Mouse (Mus musculus) thymus, adult 2 months (tissue): ENCODE data around the gene Rtl5. TPM values are rescaled to one million over a fixed set of nuclear protein-coding genes. Genes with fewer than 3 reads are reported as not detected.

Experiments used
- DNase-seq: peaks from one replicate; pipeline ENCODE4 v3.0.0; 2021
- H3K27ac ChIP-seq: fragments of 200-500 bp; 2 replicates; pipeline ENCODE4 v1.5.1; 2012; ENCODE audit warnings: low read length, control low read depth; ENCODE audit not compliant: control insufficient read depth, insufficient read depth
- H3K27me3 ChIP-seq: fragments of 200-500 bp; 2 replicates; pipeline ENCODE4 v1.6.1; 2012; ENCODE audit warnings: mild to moderate bottlenecking, low read length, moderate library complexity, mixed read lengths; ENCODE audit not compliant: control insufficient read depth, insufficient read depth
- H3K36me3 ChIP-seq: fragments of 200-500 bp; 2 replicates; pipeline ENCODE4 v1.6.1; 2012; ENCODE audit warnings: mild to moderate bottlenecking, low read length, moderate library complexity; ENCODE audit not compliant: control insufficient read depth, insufficient read depth
- H3K4me1 ChIP-seq: fragments of 200-500 bp; replicated peaks from 2 replicates; pipeline ENCODE4 v1.6.1; 2012; ENCODE audit warnings: low read length; ENCODE audit not compliant: control insufficient read depth, insufficient read depth
- H3K4me3 ChIP-seq: fragments of 200-500 bp; 2 replicates; pipeline ENCODE4 v1.5.1; 2012; ENCODE audit warnings: mild to moderate bottlenecking, low read length, control low read depth, moderate library complexity; ENCODE audit not compliant: control insufficient read depth, insufficient read depth
- CTCF ChIP-seq: fragments of 200-500 bp; IDR thresholded peaks from 2 replicates; pipeline ENCODE4 v1.5.1; 2012; ENCODE audit warnings: mild to moderate bottlenecking, control low read depth, low read length, moderate library complexity, borderline replicate concordance; ENCODE audit not compliant: control insufficient read depth, poor library complexity, insufficient read depth; ENCODE audit errors: extremely low read depth
- POLR2A ChIP-seq: fragments of 200-500 bp; IDR thresholded peaks from 2 replicates; pipeline ENCODE4 v1.6.1; 2012; ENCODE audit warnings: mild to moderate bottlenecking, low read length, control low read depth, moderate library complexity; ENCODE audit not compliant: control insufficient read depth, poor library complexity, insufficient read depth; ENCODE audit errors: extremely low read depth
- WGBS: fragments of 180-500 bp; shearing (Covaris S2); methylation state at CpG from one replicate; pipeline ENCODE4 v1.1.7; 2018; 5-methylcytosine and 5-hydroxymethylcytosine counted together
- polyA plus RNA-seq: library from polyadenylated mRNA; depleted of rRNA; stranded (reverse); fragments of >200 nt; gene quantifications from 2 replicates; pipeline ENCODE4 v1.2.3, GENCODE M21; 2012

Rtl5 gene
- polyA plus RNA-seq, 1 experiment, result 2.7 TPM

- Histone ChIP-seq H3K27ac (no peak overlapping the region), H3K36me3 (no peaks in the 10 kb centered on the region), H3K27me3 (no peaks in the 10 kb centered on the region), H3K4me3 (no peak overlapping the region), H3K4me1 (no peaks in the 10 kb centered on the region)
- WGBS, result 40% methylated on average over 7 of the region's 7 CpGs
- no peak for DNase-seq
- TF ChIP-seq CTCF (no peak), POLR2A (no peak)
These were observed 23.3 kb upstream of the Rtl5 start for GRCm38 (mm10) chrX:102094381-102094904.

DNA sequence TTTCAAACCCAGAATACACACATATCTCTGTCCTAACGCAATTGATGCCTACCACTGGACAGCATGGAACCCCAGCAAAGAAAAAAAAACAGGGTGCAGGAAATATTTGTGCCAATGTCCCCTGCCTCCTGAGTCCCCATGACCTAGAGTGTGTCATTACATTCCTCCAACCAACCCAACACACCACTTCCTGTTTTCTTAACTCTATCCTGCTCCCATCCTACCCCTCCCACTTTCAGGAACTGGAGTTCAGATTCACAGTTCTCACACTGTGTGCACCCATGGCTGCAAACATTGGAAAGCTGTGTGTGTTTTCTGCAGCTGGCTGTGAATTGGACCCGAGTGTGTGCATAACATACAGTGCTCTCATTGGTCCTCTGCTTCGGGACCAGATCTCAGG lies 19.5 kb upstream of the Rtl5 start:
- H3K4me1 ChIP-seq, result no peaks in the 10 kb centered on the region
- no peak for DNase-seq
- no peak for TF ChIP-seq CTCF
- TF ChIP-seq POLR2A, result no peak
- H3K36me3 ChIP-seq, result no peaks in the 10 kb centered on the region
- H3K4me3 ChIP-seq, result no peak overlapping the region
- no peak overlapping the region for H3K27ac ChIP-seq
- WGBS, result 81% methylated on average over 3 of the region's 3 CpGs
- H3K27me3 ChIP-seq, result no peaks in the 10 kb centered on the region

- no peak for DNase-seq
- WGBS, result 100% methylated on average over 8 of the region's 8 CpGs
These were observed 14.8 kb upstream of the Rtl5 start for GRCm38 (mm10) chrX:102085798-102086443.

GRCm38 (mm10) chrX:102082340-102082739 lies 11.2 kb upstream of the Rtl5 start:
- H3K4me1 ChIP-seq, result no peaks in the 10 kb centered on the region
- H3K27ac ChIP-seq, result no peak overlapping the region
- no peak overlapping the region for H3K4me3 ChIP-seq
- no peaks in the 10 kb centered on the region for H3K36me3 ChIP-seq
- WGBS, result 80% methylated on average over 5 of the region's 5 CpGs
- TF ChIP-seq POLR2A (no peak), CTCF (no peak)
- no peak for DNase-seq
- no peaks in the 10 kb centered on the region for H3K27me3 ChIP-seq

More at GRCm38 (mm10) chrX:102085798-102086443, 14.8 kb upstream of the Rtl5 start:
- no peaks in the 10 kb centered on the region for H3K4me1 ChIP-seq
- TF ChIP-seq POLR2A, result no peak
- no peak for TF ChIP-seq CTCF
- no peaks in the 10 kb centered on the region for H3K36me3 ChIP-seq
- H3K27ac ChIP-seq, result no peak overlapping the region
- H3K4me3 ChIP-seq, result no peak overlapping the region
- H3K27me3 ChIP-seq, result no peaks in the 10 kb centered on the region

- 88% methylated on average over 7 of the region's 7 CpGs for WGBS
- H3K27me3 ChIP-seq, result no peaks in the 10 kb centered on the region
- TF ChIP-seq POLR2A (no peak), CTCF (no peak)
- DNase-seq, result no peak
- no peak overlapping the region for H3K27ac ChIP-seq
- H3K4me3 ChIP-seq, result no peak overlapping the region
- H3K4me1 ChIP-seq, result no peaks in the 10 kb centered on the region
- no peaks in the 10 kb centered on the region for H3K36me3 ChIP-seq
These were observed 10.6 kb upstream of the Rtl5 start for GRCm38 (mm10) chrX:102081573-102082279.

DNA sequence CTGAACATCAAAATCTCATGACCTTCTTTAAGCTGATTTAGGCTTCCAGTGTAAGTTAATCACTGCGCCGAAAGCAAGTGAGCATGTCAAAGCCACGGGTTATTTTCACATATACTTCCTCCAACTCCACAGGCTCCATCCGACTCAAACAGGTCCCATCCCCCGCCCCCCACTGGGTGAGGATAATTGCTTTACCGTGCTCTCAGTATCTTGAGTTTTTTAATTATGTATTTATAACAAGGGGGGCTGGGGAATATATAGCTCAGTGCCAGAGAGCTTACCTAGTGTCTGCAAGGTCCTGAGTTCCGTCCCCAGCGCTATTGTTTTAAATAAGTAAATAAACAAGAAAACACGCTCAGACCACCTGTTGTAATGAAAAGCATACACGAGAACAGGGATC lies 10.0 kb upstream of the Rtl5 start:
- DNase-seq, result no peak
- Histone ChIP-seq H3K4me1 (no peaks in the 10 kb centered on the region), H3K4me3 (no peak overlapping the region), H3K27ac (no peak overlapping the region), H3K27me3 (no peaks in the 10 kb centered on the region), H3K36me3 (no peaks in the 10 kb centered on the region)
- TF ChIP-seq CTCF (no peak), POLR2A (no peak)
- WGBS, result 89% methylated on average over 10 of the region's 10 CpGs
